Mouse (Mus musculus) hindbrain, embryonic 10.5 days (tissue): ENCODE measurements around the gene Gdf7. TPM values are rescaled to one million over a fixed set of nuclear protein-coding genes. Genes with fewer than 3 reads are reported as not detected.
A peak's percentile ranks its signal among the peaks of the same experiment; 100 is the strongest.

Experiments
- DNase-seq: peaks from one replicate; pipeline ENCODE4 v3.0.0-alpha.2; 2017; ENCODE audit warnings: low spot score
- H3K27ac ChIP-seq: fragments of 300-500 bp; sonication (generic); 2 replicates; pipeline ENCODE4 v1.5.1; 2016; ENCODE audit warnings: mild to moderate bottlenecking, moderate library complexity
- H3K27me3 ChIP-seq: fragments of 300-500 bp; sonication (generic); 2 replicates; pipeline ENCODE4 v1.6.1; 2016; ENCODE audit warnings: mild to moderate bottlenecking; ENCODE audit not compliant: poor library complexity, insufficient read depth, severe bottlenecking
- H3K36me3 ChIP-seq: fragments of 300-500 bp; sonication (generic); 2 replicates; pipeline ENCODE4 v1.6.1; 2016; ENCODE audit warnings: mild to moderate bottlenecking, moderate library complexity
- H3K4me1 ChIP-seq: fragments of 300-500 bp; sonication (generic); replicated peaks from 2 replicates; pipeline ENCODE4 v1.6.1; 2016; ENCODE audit warnings: mild to moderate bottlenecking
- H3K4me3 ChIP-seq: fragments of 300-500 bp; sonication (generic); 2 replicates; pipeline ENCODE4 v1.5.1; 2016; ENCODE audit warnings: mild to moderate bottlenecking, moderate library complexity
- H3K9me3 ChIP-seq: fragments of 300-500 bp; sonication (generic); 2 replicates; pipeline ENCODE4 v1.6.1; 2016; ENCODE audit warnings: mild to moderate bottlenecking, moderate library complexity
- WGBS: fragments of 180-500 bp; shearing (Covaris S2); methylation state at CpG from one replicate; pipeline ENCODE4 v1.1.7; 2016; 5-methylcytosine and 5-hydroxymethylcytosine counted together
- polyA plus RNA-seq: library from polyadenylated mRNA; unstranded; fragments of >200 nt; fragmentation: Nextera tagmentation; extraction: Ambion mirVana; gene quantifications from 2 replicates; pipeline ENCODE4 v1.2.1, GENCODE M21; 2016

Gene Gdf7
- polyA plus RNA-seq, 1 experiment from 2014 or later, result 1.9 TPM

GRCm38 (mm10) chr12:8324086-8324485, 22.3 kb upstream of the Gdf7 start:
- H3K4me3 ChIP-seq, result no peak overlapping the region
- H3K27me3 ChIP-seq, result no peaks in the 10 kb centered on the region
- peaks cover 14% of the 10 kb centered on the region for H3K4me1 ChIP-seq
- H3K9me3 ChIP-seq, result no peaks in the 10 kb centered on the region
- no peak for DNase-seq
- 91% methylated on average over 10 of the region's 10 CpGs for WGBS
- peaks cover 38% of the 10 kb centered on the region for H3K36me3 ChIP-seq
- H3K27ac ChIP-seq, result no peak overlapping the region

GRCm38 (mm10) chr12:8321506-8321905, 19.8 kb upstream of the Gdf7 start:
- H3K4me3 ChIP-seq, result no peak overlapping the region
- H3K27ac ChIP-seq, result no peak overlapping the region
- 90% methylated on average over 10 of the region's 10 CpGs for WGBS
- H3K9me3 ChIP-seq, result no peaks in the 10 kb centered on the region
- no peaks in the 10 kb centered on the region for H3K27me3 ChIP-seq
- H3K36me3 ChIP-seq, result peaks cover 43% of the 10 kb centered on the region
- H3K4me1 ChIP-seq, result no peaks in the 10 kb centered on the region
- DNase-seq, result no peak

GRCm38 (mm10) chr12:8320084-8320713, 18.4 kb upstream of the Gdf7 start:
- no peaks in the 10 kb centered on the region for H3K9me3 ChIP-seq
- peaks cover 43% of the 10 kb centered on the region for H3K36me3 ChIP-seq
- no peak overlapping the region for H3K4me3 ChIP-seq
- no peaks in the 10 kb centered on the region for H3K4me1 ChIP-seq
- H3K27me3 ChIP-seq, result no peaks in the 10 kb centered on the region
- peak; percentile 82 for DNase-seq
- H3K27ac ChIP-seq, result no peak overlapping the region
- 42% methylated on average over 5 of the region's 5 CpGs for WGBS

- H3K36me3 ChIP-seq, result peaks cover 29% of the 10 kb centered on the region
- H3K9me3 ChIP-seq, result no peaks in the 10 kb centered on the region
- peaks cover 21% of the 10 kb centered on the region for H3K27me3 ChIP-seq
- WGBS, result 88% methylated on average over 5 of the region's 5 CpGs
- H3K27ac ChIP-seq, result no peak overlapping the region
- DNase-seq, result no peak
- peaks cover 16% of the 10 kb centered on the region for H3K4me1 ChIP-seq
- no peak overlapping the region for H3K4me3 ChIP-seq
These were observed 14.8 kb upstream of the Gdf7 start for GRCm38 (mm10) chr12:8316541-8316940.

DNA sequence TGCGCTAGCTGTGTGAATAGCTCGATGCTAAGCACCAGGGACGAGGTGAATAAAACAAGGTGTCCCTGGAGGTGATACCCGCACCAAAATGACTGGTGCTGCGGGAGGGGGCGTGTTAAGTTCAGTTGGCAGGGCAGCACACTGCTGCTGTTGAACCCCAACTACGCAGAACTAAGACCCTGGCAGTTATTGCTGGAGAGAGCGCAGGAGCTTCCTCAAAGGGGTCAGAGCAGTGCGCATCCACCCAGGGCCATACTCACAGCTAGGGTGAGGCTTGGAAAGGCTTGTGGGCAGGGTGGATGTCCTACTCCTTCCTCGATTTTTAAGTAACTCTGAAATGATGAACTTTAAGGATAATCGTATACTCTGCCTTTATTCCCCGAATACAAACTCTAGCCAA, 12.0 kb upstream of the Gdf7 start:
- H3K27ac ChIP-seq, result peak overlapping the region; percentile 84
- H3K27me3 ChIP-seq, result peaks cover 46% of the 10 kb centered on the region
- peak overlapping the region; percentile 60 for H3K4me3 ChIP-seq
- 25% methylated on average over 12 of the region's 12 CpGs for WGBS
- no peak for DNase-seq
- H3K9me3 ChIP-seq, result no peaks in the 10 kb centered on the region
- peaks cover 13% of the 10 kb centered on the region for H3K36me3 ChIP-seq
- peaks cover 28% of the 10 kb centered on the region for H3K4me1 ChIP-seq

GRCm38 (mm10) chr12:8313270-8313771, 11.6 kb upstream of the Gdf7 start, which contains the start of gene Hs1bp3:
Hs1bp3 (plus strand) TSS chr12:8313432.
- peak; percentile 90 for DNase-seq
- no peaks in the 10 kb centered on the region for H3K9me3 ChIP-seq
- WGBS, result under 1% methylated on average over 38 of the region's 38 CpGs
- peaks cover 46% of the 10 kb centered on the region for H3K27me3 ChIP-seq
- H3K36me3 ChIP-seq, result peaks cover 8% of the 10 kb centered on the region
- peaks cover 28% of the 10 kb centered on the region for H3K4me1 ChIP-seq
- H3K27ac ChIP-seq, result peak within 1 kb of the TSS; percentile 84
- peak within 1 kb of the TSS; percentile 60 for H3K4me3 ChIP-seq

- H3K4me1 ChIP-seq, result peaks cover 28% of the 10 kb centered on the region
- 88% methylated on average over 4 of the region's 4 CpGs for WGBS
- no peaks in the 10 kb centered on the region for H3K36me3 ChIP-seq
- no peak for DNase-seq
- H3K4me3 ChIP-seq, result no peak overlapping the region
- no peak overlapping the region for H3K27ac ChIP-seq
- no peaks in the 10 kb centered on the region for H3K9me3 ChIP-seq
- H3K27me3 ChIP-seq, result peaks cover 46% of the 10 kb centered on the region
These were observed 10.5 kb upstream of the Gdf7 start for GRCm38 (mm10) chr12:8312266-8312665.

- DNase-seq, result no peak
- Histone ChIP-seq H3K4me3 (no peak overlapping the region), H3K27me3 (peaks cover 51% of the 10 kb centered on the region), H3K4me1 (peaks cover 38% of the 10 kb centered on the region), H3K9me3 (no peaks in the 10 kb centered on the region), H3K27ac (no peak overlapping the region), H3K36me3 (no peaks in the 10 kb centered on the region)
- WGBS, result 37% methylated on average over 17 of the region's 17 CpGs
These were observed 9.2 kb upstream of the Gdf7 start for GRCm38 (mm10) chr12:8310992-8311391.

- no peak overlapping the region for H3K4me3 ChIP-seq
- peaks cover 75% of the 10 kb centered on the region for H3K27me3 ChIP-seq
- H3K27ac ChIP-seq, result no peak overlapping the region
- no peaks in the 10 kb centered on the region for H3K9me3 ChIP-seq
- no peaks in the 10 kb centered on the region for H3K36me3 ChIP-seq
- no peak for DNase-seq
- peaks cover 36% of the 10 kb centered on the region for H3K4me1 ChIP-seq
- 68% methylated on average over 1 of the region's 1 CpGs for WGBS
These were observed 5.2 kb upstream of the Gdf7 start for GRCm38 (mm10) chr12:8306910-8307309.

DNA sequence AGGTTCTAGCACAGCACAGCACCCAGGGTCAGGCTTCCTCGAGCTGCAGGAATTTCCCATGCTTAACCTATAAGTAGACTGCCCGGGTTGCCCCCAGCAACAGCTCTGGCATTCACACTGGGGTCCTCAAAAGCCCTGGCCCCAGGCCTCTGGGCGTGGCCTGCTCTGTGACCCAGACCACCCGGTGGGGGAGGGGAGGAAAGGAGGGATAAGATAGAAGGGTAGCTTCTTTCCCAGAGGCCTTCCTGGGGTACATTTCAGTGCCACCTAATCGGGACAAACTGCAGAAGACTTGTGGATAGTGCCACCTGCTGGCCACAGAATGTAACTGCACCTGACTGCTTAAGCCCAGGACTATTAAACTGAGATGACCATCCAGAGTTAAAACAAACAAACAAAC, 4.7 kb upstream of the Gdf7 start:
- 4% methylated on average over 5 of the region's 5 CpGs for WGBS
- H3K4me3 ChIP-seq, result no peak overlapping the region
- H3K27me3 ChIP-seq, result peaks cover 75% of the 10 kb centered on the region
- no peaks in the 10 kb centered on the region for H3K36me3 ChIP-seq
- no peak overlapping the region for H3K27ac ChIP-seq
- DNase-seq, result peak; percentile 78
- peaks cover 39% of the 10 kb centered on the region for H3K4me1 ChIP-seq
- H3K9me3 ChIP-seq, result no peaks in the 10 kb centered on the region

GRCm38 (mm10) chr12:8305258-8305657, 3.5 kb upstream of the Gdf7 start:
- no peak for DNase-seq
- no peaks in the 10 kb centered on the region for H3K9me3 ChIP-seq
- WGBS, result 46% methylated on average over 2 of the region's 2 CpGs

GRCm38 (mm10) chr12:8301011-8301814, 541 bp downstream of the Gdf7 start:
- Histone ChIP-seq H3K4me1 (peaks cover 47% of the 10 kb centered on the region), H3K4me3 (peak overlapping the region; percentile 56), H3K27me3 (peaks cover 100% of the 10 kb centered on the region), H3K9me3 (no peaks in the 10 kb centered on the region), H3K36me3 (no peaks in the 10 kb centered on the region), H3K27ac (peak overlapping the region; percentile 74)
- DNase-seq, result peak; percentile 52
- 2% methylated on average over 46 of the region's 46 CpGs for WGBS

More at GRCm38 (mm10) chr12:8305258-8305657, 3.5 kb upstream of the Gdf7 start:
- H3K4me3 ChIP-seq, result no peak overlapping the region
- H3K27ac ChIP-seq, result no peak overlapping the region
- H3K27me3 ChIP-seq, result peaks cover 75% of the 10 kb centered on the region
- no peaks in the 10 kb centered on the region for H3K36me3 ChIP-seq
- peaks cover 41% of the 10 kb centered on the region for H3K4me1 ChIP-seq

DNA sequence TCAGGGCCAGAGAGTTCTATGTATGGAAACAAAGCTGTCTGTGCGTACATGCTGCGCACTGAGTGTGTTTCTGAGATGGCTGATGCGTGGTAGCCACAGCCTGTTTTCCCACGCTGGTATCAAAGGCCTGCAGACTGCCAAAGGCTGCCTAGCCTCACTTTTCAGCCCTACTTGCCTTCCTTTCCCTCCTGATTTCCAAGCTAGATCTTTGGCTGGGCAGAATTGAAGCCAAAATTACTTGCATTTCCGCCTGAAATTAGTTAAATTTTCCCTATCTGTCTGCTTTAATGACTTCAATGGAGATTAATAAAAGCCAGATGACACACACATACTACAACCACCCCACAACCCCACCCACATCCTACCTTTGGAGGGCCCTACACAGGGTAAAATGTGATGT, 1.2 kb downstream of the Gdf7 start:
- H3K27me3 ChIP-seq, result peaks cover 100% of the 10 kb centered on the region
- peak overlapping the region; percentile 56 for H3K4me3 ChIP-seq
- 20% methylated on average over 5 of the region's 5 CpGs for WGBS
- no peaks in the 10 kb centered on the region for H3K36me3 ChIP-seq
- DNase-seq, result no peak
- no peaks in the 10 kb centered on the region for H3K9me3 ChIP-seq
- peak overlapping the region; percentile 54 for H3K27ac ChIP-seq
- peaks cover 42% of the 10 kb centered on the region for H3K4me1 ChIP-seq
